Mouse (Mus musculus) midbrain, embryonic 11.5 days (tissue): Measurements from ENCODE around the gene Rapgef4. TPM values are rescaled to one million over a fixed set of nuclear protein-coding genes. Genes with fewer than 3 reads are reported as not detected.

Experiments
- ATAC-seq: fragments of 200-750 bp; cut with Nextera tagmentation; 2 replicates; pipeline ENCODE4 v1.8.0; 2017; ENCODE audit warnings: moderate TSS enrichment, moderate library complexity; ENCODE audit not compliant: low FRiP score
- DNase-seq: peaks from one replicate; pipeline ENCODE4 v3.0.0; 2015; ENCODE audit warnings: low spot score; ENCODE audit errors: missing footprints
- H3K27ac ChIP-seq: fragments of 300-500 bp; sonication (generic); 2 replicates; pipeline ENCODE4 v1.5.1; 2014; ENCODE audit warnings: low read depth, low read length
- H3K27me3 ChIP-seq: fragments of 300-500 bp; sonication (generic); 2 replicates; pipeline ENCODE4 v1.6.1; 2014; ENCODE audit warnings: mild to moderate bottlenecking, low read length, moderate library complexity, mixed read lengths; ENCODE audit not compliant: control insufficient read depth, insufficient read depth
- H3K36me3 ChIP-seq: fragments of 300-500 bp; sonication (generic); 2 replicates; pipeline ENCODE4 v1.6.1; 2014; ENCODE audit warnings: mild to moderate bottlenecking, low read length, moderate library complexity, mixed read lengths; ENCODE audit not compliant: control insufficient read depth, insufficient read depth
- H3K4me1 ChIP-seq: fragments of 300-500 bp; sonication (generic); 2 replicates; pipeline ENCODE4 v1.6.1; 2014; ENCODE audit warnings: low read length; ENCODE audit not compliant: control insufficient read depth, insufficient read depth
- H3K4me2 ChIP-seq: fragments of 300-500 bp; sonication (generic); 2 replicates; pipeline ENCODE4 v1.6.1; 2014; ENCODE audit warnings: mild to moderate bottlenecking, moderate library complexity
- H3K4me3 ChIP-seq: fragments of 300-500 bp; sonication (generic); 2 replicates; pipeline ENCODE4 v1.5.1; 2014; ENCODE audit warnings: low read depth, low read length
- H3K9ac ChIP-seq: fragments of 300-500 bp; sonication (generic); 2 replicates; pipeline ENCODE4 v1.6.1; 2014; ENCODE audit warnings: low read length
- H3K9me3 ChIP-seq: fragments of 300-500 bp; sonication (generic); 2 replicates; pipeline ENCODE4 v1.6.1; 2016; ENCODE audit warnings: low read length; ENCODE audit not compliant: control insufficient read depth
- WGBS: fragments of 180-500 bp; shearing (Covaris S2); extraction: QIAGEN DNeasy Blood & Tissue Kit; methylation state at CpG from one replicate; pipeline ENCODE4 v1.1.7; 2014; 5-methylcytosine and 5-hydroxymethylcytosine counted together
- polyA plus RNA-seq: library from polyadenylated mRNA; unstranded; fragments of >200 nt; fragmentation: Nextera tagmentation; extraction: Ambion mirVana; gene quantifications from 2 replicates; pipeline ENCODE4 v1.2.1, GENCODE M21; 2014

Gene Rapgef4
- polyA plus RNA-seq, 1 experiment from 2014 or later: 2.0 TPM

DNA sequence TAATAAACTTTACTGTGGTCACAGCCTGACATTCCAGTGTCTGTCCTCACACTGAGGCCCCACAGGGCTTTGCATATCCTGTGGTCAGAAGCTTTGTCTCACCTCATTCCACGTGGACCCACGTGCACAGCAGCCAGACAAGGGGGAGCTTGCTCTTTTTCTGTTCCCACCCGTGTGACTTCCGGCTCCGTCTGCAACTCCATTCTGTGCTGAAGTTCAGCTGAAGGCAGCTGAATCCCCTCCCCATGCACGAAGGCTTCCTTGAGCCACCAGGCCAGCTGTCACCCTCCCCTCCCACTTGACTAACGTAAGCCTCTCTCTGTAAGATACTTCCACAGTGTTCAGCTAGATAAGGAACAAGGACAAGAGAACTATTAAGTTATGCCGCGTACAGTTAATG lies 176.5 kb downstream of the Rapgef4 start:
- Histone ChIP-seq H3K27ac (no peak overlapping the region), H3K4me1 (0 out of 2 replicates have a peak, but pooled peaks cover 4% of the 10 kb centered on the region), H3K27me3 (no peaks in the 10 kb centered on the region), H3K4me2 (no peak overlapping the region), H3K4me3 (no peak overlapping the region), H3K36me3 (no peaks in the 10 kb centered on the region), H3K9ac (no peak overlapping the region), H3K9me3 (no peaks in the 10 kb centered on the region)
- WGBS: 47% methylated on average over 9 of the region's 9 CpGs
- ATAC-seq (no peak), DNase-seq (no peak)

GRCm38 (mm10) chr2:72158045-72158444 lies 177.0 kb downstream of the Rapgef4 start:
- Histone ChIP-seq H3K27me3 (no peaks in the 10 kb centered on the region), H3K9ac (no peak overlapping the region), H3K4me1 (0 out of 2 replicates have a peak, but pooled peaks cover 4% of the 10 kb centered on the region), H3K4me3 (no peak overlapping the region), H3K36me3 (no peaks in the 10 kb centered on the region), H3K4me2 (no peak overlapping the region), H3K27ac (no peak overlapping the region), H3K9me3 (no peaks in the 10 kb centered on the region)
- ATAC-seq: no peak
- no peak for DNase-seq
- 86% methylated on average over 5 of the region's 5 CpGs for WGBS

DNA sequence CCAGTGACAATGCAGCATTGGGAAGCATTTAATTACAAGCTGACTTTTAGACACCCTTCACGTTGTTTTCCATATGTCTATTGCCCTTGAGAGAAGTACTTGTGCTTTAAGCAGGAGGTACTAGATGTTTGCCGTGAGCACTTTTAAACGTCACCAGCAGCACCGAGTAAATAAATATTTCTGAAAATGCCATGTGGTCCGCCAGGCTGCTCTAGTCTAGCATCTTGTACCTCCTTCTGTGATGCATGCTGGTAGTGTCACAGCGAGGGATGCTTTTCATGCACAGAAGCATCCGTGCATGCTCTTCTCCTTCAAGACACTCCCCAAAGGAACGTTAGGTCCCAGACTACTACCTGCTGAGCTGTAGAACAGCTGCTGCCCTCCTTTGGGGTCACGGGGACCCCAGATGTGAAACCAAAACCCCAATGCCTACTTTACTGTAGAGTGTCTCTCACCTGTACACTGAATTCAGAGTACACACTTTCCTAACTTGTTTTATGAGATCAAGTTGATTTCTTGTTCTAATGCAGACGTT lies 177.7 kb downstream of the Rapgef4 start:
- Histone ChIP-seq H3K9ac (no peak overlapping the region), H3K4me1 (0 out of 2 replicates have a peak, but pooled peaks cover 4% of the 10 kb centered on the region), H3K27me3 (no peaks in the 10 kb centered on the region), H3K9me3 (no peaks in the 10 kb centered on the region), H3K36me3 (no peaks in the 10 kb centered on the region), H3K4me3 (no peak overlapping the region), H3K27ac (no peak overlapping the region), H3K4me2 (no peak overlapping the region)
- DNase-seq (no peak), ATAC-seq (no peak)
- WGBS: 82% methylated on average over 10 of the region's 10 CpGs

DNA sequence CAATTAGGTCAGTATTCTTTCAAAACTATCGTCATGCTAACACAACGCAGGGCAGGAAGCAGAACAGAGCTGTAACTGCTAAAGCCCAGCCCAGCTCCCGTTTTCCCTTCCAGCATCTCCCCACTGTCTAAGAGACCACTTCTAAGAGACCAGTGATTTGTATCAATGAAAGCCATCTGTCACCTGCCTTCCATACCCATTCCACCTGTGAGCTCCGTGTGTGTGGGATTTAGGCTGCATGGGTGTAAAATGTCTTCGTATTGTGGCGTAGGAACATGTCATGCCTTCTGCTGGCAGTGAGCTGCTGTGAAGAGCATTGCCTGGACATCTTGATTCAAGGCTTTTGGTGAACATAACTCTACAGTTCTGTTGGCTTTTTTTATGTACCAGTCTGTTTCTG lies 178.2 kb downstream of the Rapgef4 start:
- Histone ChIP-seq H3K27me3 (no peaks in the 10 kb centered on the region), H3K36me3 (no peaks in the 10 kb centered on the region), H3K27ac (no peak overlapping the region), H3K9me3 (no peaks in the 10 kb centered on the region), H3K4me2 (no peak overlapping the region), H3K9ac (no peak overlapping the region), H3K4me1 (0 out of 2 replicates have a peak, but pooled peaks cover 4% of the 10 kb centered on the region), H3K4me3 (no peak overlapping the region)
- DNase-seq (no peak), ATAC-seq (no peak)
- 91% methylated on average over 6 of the region's 6 CpGs for WGBS

DNA sequence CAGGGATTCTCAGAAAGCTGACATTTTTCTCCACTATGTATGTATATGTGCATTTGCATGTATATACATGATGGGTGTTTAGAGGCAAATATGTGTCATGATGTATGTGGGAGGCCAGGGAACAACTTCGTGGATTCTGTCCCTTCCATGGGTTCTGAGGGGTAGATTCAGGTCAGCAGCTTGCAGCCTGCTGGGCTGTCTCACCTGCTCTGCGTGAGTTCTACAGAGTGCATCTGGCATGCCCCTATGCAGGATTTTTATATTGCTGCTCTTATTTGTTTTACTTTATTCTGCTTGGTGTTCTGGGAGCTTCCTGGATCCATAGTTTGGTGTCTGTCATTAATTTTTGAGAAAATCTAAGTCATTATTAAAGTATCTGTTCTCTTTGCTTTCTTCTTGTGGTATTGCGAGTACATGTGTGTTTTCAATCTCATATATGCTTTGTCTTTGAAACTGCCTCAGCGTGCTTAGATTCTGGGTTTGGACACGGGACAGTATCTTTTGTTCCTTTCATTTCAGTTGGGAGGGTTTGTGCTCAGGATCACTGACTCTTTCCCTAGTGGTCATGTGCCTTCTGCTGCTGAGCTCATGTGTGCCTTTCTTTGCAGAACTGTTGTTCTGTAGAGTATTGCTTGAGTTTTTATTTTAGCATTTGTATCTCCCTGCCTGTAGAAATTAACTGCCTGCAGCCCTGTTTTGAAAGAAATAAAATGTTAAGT lies 184.3 kb downstream of the Rapgef4 start:
- Histone ChIP-seq H3K27me3 (no peaks in the 10 kb centered on the region), H3K4me3 (no peak overlapping the region), H3K27ac (no peak overlapping the region), H3K36me3 (no peaks in the 10 kb centered on the region), H3K9ac (no peak overlapping the region), H3K4me1 (0 out of 2 replicates have a peak, but pooled peaks cover 2% of the 10 kb centered on the region), H3K9me3 (no peaks in the 10 kb centered on the region), H3K4me2 (no peak overlapping the region)
- no peak for ATAC-seq
- WGBS: 88% methylated on average over 5 of the region's 5 CpGs
- DNase-seq: no peak

DNA sequence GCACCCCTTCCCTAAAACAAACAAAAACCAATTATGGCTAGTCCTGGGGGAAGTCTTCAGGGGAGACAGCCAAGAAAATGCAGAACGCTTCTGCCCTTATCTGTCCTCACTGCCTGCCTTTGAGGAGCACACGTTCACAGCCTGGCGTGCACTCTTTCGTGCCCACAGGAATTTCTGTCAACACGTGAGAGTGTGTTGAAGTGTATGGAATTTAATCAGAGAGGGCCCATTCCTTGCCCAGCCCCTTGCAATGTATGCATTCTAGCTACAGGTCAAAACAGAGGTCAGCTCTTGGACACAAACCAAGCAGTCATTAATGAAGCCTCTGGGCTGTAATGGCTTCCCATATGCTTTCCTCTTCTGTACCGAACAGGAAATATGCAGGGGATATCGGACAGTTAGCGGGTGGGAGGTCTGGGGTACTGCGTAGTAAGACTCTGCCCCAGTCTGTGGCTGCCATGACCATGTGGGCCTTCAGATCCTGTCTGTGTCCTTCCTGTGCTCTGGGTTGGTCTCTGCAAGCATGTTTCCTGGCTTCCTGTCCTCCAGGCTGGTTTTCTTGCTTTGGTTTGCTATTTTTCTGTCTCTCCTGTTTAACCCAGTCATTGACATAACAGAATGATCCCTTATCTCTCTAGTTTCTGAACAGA lies 188.5 kb downstream of the Rapgef4 start:
- no peak overlapping the region for H3K9ac ChIP-seq
- ATAC-seq (no peak), DNase-seq (no peak)
- no peaks in the 10 kb centered on the region for H3K27me3 ChIP-seq
- 74% methylated on average over 9 of the region's 9 CpGs for WGBS
- 0 out of 2 replicates have a peak, but pooled peaks cover 2% of the 10 kb centered on the region for H3K4me1 ChIP-seq
- no peak overlapping the region for H3K4me3 ChIP-seq
- H3K27ac ChIP-seq: no peak overlapping the region
- no peaks in the 10 kb centered on the region for H3K9me3 ChIP-seq
- no peaks in the 10 kb centered on the region for H3K36me3 ChIP-seq
- no peak overlapping the region for H3K4me2 ChIP-seq

DNA sequence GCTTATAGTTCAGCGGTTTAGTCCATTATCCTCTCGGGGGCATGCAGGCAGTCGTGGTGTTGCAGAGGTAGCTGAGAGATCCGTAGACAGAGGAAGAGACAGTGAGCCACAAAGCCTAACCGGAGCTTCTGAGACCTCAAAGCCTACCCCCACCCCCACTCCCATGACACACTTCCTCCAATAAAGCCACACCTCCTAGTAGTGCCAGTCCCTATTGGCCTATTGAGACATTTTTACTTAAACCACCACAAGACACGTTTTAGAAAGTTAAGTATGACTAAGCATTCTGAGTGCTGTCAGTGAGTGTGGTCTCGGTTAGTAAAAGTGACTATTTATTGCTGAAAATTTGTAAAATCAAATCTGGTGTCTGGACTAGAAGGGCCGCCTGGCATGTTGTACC lies 189.5 kb downstream of the Rapgef4 start:
- DNase-seq: no peak

GRCm38 (mm10) chr2:72171204-72171603 lies 190.2 kb downstream of the Rapgef4 start:
- no peaks in the 10 kb centered on the region for H3K27me3 ChIP-seq
- H3K36me3 ChIP-seq: no peaks in the 10 kb centered on the region
- ATAC-seq: no peak
- 89% methylated on average over 5 of the region's 5 CpGs for WGBS
- H3K9ac ChIP-seq: no peak overlapping the region
- no peaks in the 10 kb centered on the region for H3K9me3 ChIP-seq
- no peak for DNase-seq
- H3K4me2 ChIP-seq: no peak overlapping the region
- no peak overlapping the region for H3K27ac ChIP-seq
- 0 out of 2 replicates have a peak, but pooled peaks cover 4% of the 10 kb centered on the region for H3K4me1 ChIP-seq
- no peak overlapping the region for H3K4me3 ChIP-seq

More for the DNA sequence above, 189.5 kb downstream of the Rapgef4 start:
- Histone ChIP-seq H3K36me3 (no peaks in the 10 kb centered on the region), H3K27me3 (no peaks in the 10 kb centered on the region), H3K4me1 (0 out of 2 replicates have a peak, but pooled peaks cover 2% of the 10 kb centered on the region), H3K4me3 (no peak overlapping the region), H3K9ac (no peak overlapping the region), H3K9me3 (no peaks in the 10 kb centered on the region), H3K27ac (no peak overlapping the region), H3K4me2 (no peak overlapping the region)
- ATAC-seq: no peak
- WGBS: 87% methylated on average over 8 of the region's 8 CpGs

GRCm38 (mm10) chr2:72173010-72173409 lies 192.0 kb downstream of the Rapgef4 start:
- WGBS: 85% methylated on average over 3 of the region's 3 CpGs
- no peaks in the 10 kb centered on the region for H3K9me3 ChIP-seq
- H3K4me1 ChIP-seq: 0 out of 2 replicates have a peak, but pooled peaks cover 4% of the 10 kb centered on the region
- no peak overlapping the region for H3K27ac ChIP-seq
- H3K4me2 ChIP-seq: no peak overlapping the region
- H3K4me3 ChIP-seq: no peak overlapping the region
- DNase-seq: no peak
- no peak for ATAC-seq
- H3K9ac ChIP-seq: no peak overlapping the region
- H3K36me3 ChIP-seq: no peaks in the 10 kb centered on the region
- H3K27me3 ChIP-seq: no peaks in the 10 kb centered on the region
